Mouse (Mus musculus) gastrocnemius, postnatal 36 days (tissue): ENCODE results near the gene Bak1. TPM values are rescaled to one million over a fixed set of nuclear protein-coding genes. Genes with fewer than 3 reads are reported as not detected.

Experiments
- DNase-seq, 2 experiments: peaks; one replicate each; pipeline ENCODE4 v3.0.0; 2022
- intact Hi-C: fragments of 180-260 bp; cut with DNase I; formaldehyde crosslinking; loops from one replicate; pipeline ENCODE4 v1.15.1; 2025
- total RNA-seq, 2 experiments: library from RNA; stranded (reverse); gene quantifications; 2 replicates each; pipeline ENCODE4 v1.2.3; 2021

Bak1 gene
- total RNA-seq, 2 experiments from 2014 or later: 20.9 to 21.4 TPM

DNA sequence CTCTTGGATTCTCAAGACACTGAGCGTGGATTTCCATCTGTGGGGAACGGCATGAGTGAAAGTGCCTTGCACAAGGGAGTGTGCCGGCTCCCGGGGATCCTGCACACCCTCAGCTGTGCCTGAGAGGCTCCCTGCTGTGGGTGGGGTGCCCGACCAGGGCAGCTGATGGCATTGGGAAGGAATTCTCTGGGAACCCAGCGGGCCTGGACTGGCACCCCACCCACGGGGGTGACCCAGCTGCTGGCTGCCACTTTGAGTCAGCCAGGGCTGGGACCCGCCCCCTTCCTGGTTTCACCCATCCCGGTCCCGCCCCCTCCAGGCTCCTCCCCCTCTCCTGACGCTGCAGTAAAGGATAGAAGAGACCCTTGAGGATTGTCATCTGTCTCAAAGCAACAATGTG lies 22.7 kb upstream of the Bak1 start:
- intact Hi-C loops: no loop called here
- no peak for DNase-seq

DNA sequence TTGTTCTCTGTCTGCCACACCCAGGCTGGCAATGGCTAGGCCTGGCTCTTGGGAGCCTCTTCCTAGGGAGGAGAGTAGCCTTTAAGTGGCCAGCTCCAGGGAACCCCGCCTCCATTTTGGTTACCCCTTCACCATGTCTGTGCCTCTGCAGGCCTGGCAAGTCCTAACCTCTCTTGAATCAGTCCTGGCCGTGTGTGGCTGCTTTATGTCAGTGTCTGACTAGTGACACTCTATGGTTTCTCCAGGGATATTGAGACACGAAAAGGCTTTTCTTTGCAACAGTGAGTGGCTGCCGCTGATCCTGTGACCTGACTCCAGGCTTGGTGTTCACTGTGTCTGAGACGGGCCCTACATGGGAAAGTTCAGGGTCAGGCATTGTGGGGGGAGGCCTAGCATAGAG lies 22.0 kb upstream of the Bak1 start:
- intact Hi-C loops: no loop called here
- no peak for DNase-seq

DNA sequence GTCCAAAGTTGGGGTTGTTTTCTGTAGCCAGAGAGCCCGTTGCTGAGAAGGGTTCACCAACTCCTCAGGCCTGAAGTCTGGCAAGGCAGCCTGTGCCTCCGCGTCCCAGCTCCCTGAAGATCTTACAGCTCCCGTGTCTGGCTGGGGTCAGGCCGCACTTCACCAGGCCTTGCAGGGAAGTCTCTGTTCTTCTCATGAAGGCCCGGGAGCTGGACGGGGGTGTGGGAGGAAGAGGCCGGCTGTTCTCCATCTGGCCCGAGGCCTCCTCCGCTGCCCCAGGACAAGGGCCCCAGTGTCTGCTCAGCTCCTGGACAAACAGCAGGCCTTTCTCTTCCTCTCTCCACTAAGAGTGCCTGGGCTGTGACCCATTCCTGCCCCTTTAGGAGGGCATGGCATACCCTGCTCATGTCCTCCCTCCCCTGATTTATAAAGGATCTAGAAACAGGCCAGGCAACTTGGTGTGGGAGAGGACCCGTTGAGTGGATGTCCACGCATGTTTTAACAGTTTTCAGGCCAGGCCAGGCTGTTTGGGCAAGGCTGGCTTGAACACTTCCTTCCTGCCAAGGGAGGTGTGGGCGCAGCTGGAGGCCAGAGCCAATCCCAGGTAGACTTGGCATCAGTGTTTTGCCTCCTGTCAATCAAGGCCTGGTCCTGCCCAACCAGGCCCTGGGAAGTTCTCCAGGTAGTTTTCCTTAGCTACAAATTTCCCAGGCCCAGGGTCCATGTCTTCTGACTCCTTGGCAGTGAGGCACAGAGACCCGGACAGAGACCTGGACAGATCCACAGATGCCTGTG lies 19.8 kb upstream of the Bak1 start:
- intact Hi-C loops: no loop called here
- no peak for DNase-seq

DNA sequence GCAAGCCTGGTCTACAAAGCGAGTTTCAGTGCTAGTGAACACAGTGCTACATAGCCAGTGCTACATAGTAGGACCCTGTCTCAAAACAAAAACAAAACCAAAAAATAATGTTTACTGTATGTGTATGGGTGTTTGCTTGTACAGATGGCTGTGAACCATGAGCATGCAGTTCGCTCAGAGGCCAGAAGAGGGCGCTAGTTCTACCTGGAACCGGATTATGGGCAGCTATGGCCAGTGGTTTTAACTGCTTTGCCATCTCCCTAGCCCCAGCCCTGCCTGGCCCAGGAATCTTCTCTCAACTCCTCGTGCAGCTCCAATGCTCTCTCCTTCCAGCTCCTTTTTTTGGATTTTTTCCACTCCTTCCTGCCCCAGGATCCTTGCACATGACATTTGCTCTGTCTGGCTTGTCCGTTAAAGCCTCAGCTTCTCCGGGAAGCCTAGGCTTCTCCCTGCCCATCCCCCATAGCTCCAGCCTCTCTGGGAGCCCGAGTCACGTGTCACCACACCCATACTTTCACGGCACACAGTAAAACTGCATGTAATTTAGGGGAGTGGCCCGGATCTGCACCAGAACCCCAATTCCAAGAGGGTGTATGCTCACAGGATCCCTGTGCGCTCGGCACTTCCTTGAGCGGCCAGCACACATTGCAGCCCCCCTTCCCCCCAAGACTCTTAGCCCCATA lies 19.1 kb upstream of the Bak1 start:
- intact Hi-C loops: no loop called here

GRCm38 (mm10) chr17:27045164-27045563 lies 16.4 kb upstream of the Bak1 start:
- intact Hi-C loops: no loop called here
- DNase-seq: no peak

More for the DNA sequence above, 19.1 kb upstream of the Bak1 start:
- no peak for DNase-seq

DNA sequence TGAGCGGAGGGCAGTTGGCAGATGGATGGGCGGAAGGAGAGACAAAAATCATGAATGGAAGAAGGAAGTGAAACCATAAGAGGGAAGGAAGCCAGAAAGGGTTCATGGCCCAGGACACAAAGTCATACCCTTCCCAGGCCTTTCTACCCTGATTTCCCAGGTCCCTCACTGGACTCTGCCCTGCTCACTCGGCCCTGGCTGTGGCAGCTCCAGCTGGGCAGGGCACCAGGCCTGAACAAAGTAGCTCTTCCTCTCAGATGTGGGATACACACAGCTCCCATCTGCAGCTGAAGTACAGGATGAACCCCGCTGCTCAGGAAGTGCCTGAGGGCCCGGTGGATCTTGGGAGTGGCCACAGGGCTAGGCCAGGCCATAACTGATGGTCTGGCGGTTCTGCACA lies 14.0 kb upstream of the Bak1 start:
- intact Hi-C loops: no loop called here

GRCm38 (mm10) chr17:27041787-27042055 lies 12.9 kb upstream of the Bak1 start:
- DNase-seq: no peak
- intact Hi-C loops: no loop called here

More for the DNA sequence above, 14.0 kb upstream of the Bak1 start:
- DNase-seq: no peak

- no peak for DNase-seq
- intact Hi-C loops: no loop called here
Measured at GRCm38 (mm10) chr17:27041046-27041786, 12.4 kb upstream of the Bak1 start.

GRCm38 (mm10) chr17:27040304-27041045 lies 11.7 kb upstream of the Bak1 start:
- no peak for DNase-seq
- intact Hi-C loops: no loop called here

- DNase-seq: no peak
- intact Hi-C loops: loop anchor here (10.0 kb wide), 1 partner anchor 475 kb away; no protein-coding TSS in a partner anchor
Measured at GRCm38 (mm10) chr17:27039432-27040102, 10.8 kb upstream of the Bak1 start.

DNA sequence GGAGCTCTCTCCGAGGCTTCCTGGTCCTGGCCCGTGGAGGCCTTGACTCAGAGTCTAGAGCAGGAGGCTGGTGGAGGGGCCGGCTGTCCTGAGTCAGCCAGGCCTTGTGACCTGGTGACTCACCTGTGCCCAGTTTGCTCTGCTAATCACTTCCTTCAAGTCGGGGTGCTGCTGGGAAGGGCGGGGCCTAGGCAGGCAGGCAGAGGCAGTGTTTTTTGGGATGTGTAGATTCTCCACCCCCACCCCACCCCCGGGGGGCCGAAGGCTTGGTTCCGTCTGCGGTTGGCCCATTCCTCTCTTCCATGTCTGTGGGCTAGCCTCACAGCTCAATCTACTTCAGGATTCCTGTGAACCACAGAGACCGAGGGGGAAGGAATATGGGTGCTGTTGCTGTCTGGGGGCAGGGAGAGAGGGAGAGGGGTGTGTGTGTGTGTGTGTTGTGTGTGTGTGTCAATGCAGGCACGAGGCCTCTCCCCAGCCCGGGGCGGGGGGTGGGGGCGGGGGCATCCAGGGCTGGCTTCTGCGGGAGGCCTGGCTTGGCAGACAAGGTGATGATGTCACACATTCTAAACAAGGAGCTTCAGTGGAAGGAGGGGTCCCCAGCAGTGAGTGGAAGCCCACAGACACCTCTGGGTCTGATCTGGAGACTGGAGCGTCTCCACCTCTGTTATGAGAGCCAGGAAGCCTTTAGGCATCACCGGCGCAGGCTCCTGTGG lies 9.7 kb upstream of the Bak1 start:
- DNase-seq: no peak
- intact Hi-C loops: loop anchor here (10.0 kb wide), 1 partner anchor 476 kb away; no protein-coding TSS in a partner anchor

GRCm38 (mm10) chr17:27036465-27036864 lies 7.7 kb upstream of the Bak1 start:
- DNase-seq: no peak
- intact Hi-C loops: loop anchor here (10.0 kb wide), 1 partner anchor 478 kb away; no protein-coding TSS in a partner anchor

- intact Hi-C loops: loop anchor here (2.0 to 10.0 kb wide), 4 partner anchors 54 to 482 kb away; no protein-coding TSS in a partner anchor
- DNase-seq: peak; percentile 71 to 74
Measured at GRCm38 (mm10) chr17:27032869-27033268, 4.1 kb upstream of the Bak1 start.

DNA sequence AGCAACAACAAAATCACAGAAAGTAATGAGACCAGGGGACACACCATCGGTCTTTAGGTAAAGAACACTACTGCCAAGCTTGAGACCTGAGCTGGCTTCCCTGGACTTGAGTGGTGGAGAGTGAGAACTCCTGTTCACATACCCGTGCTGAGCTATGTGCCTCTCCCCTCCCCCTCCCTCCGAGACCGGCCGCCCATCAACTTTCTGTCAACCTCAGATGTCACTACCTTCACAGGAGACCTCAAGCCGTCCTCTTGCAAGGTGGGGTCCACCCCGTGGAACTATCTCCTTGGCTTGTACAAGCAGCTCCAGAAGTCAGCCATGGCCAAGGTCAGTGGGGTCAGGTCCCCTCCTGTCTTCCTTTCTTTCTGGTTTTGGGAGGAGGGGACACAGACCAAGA lies 3.5 kb upstream of the Bak1 start:
- intact Hi-C loops: loop anchor here (2.0 to 10.0 kb wide), 4 partner anchors 54 to 482 kb away; no protein-coding TSS in a partner anchor
- DNase-seq: no peak

DNA sequence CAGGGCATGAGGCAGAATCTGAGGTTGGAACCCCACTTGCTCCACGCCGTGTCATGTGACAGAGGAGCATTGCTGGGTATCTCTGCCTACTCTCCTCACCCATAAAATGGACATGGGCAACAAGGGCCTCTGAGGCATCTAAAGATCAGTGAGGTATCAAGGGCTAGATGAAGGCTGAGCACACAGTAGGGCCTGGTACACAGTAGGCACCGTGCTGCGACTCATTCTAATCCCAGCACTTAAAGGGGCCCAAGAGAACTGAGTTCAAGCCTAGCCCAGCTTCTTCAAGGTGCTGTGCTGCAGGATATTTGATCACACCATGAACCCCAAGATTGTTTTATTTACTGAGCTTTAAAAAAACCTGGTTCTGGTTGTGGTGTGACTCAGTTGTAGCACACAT lies 2.1 kb upstream of the Bak1 start:
- DNase-seq: no peak
- intact Hi-C loops: loop anchor here (5.0 to 10.0 kb wide), 2 partner anchors 151 to 484 kb away; no protein-coding TSS in a partner anchor

DNA sequence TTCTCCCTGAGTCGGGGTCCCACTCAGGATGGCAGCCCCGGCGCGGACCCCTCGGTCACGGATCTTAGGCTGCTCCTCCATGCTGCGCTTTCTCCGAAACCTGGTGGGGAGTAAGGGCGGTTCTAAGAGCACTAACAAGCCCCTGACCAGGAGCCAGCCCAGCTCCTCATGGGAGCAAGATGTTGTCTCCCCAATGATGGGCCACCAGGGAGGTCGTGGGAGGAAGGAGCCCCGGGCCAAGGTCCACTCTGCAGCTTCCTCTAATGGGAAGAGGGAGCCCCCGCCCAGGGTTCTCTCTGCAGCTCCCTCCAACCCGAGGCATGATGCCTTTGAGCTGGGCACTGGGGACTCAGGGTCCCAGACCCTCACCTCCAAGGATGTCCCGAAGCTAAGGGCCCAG lies 622 bp upstream of the Bak1 start:
- DNase-seq: no peak
- intact Hi-C loops: no loop called here

DNA sequence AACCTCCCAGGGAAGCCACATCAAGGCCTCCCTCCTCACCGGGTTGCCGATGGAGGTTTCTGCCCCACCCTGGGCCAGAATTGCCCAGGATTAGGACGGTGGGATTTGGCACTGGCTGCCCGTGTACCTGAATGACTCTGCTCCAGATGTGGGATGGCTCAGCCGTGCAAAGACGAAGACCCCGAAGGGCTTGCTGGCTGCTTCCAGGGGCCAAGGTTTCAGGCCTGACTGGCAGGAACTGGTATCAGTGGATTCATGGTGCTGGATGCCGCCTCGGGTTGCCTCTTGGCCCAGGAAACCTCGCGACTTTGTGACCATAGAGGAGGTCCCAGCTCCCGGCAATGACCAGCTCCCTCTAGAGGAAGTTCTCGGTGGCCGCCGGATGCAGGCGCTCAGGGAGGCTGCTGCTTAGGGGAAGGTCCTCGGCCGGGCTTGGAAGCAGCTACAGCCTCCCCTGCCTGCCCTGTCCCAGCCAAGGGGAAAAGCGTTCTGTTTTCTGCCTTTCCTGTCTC lies 469 bp downstream of the Bak1 start:
- intact Hi-C loops: no loop called here
- DNase-seq: peak; percentile 87 to 88

DNA sequence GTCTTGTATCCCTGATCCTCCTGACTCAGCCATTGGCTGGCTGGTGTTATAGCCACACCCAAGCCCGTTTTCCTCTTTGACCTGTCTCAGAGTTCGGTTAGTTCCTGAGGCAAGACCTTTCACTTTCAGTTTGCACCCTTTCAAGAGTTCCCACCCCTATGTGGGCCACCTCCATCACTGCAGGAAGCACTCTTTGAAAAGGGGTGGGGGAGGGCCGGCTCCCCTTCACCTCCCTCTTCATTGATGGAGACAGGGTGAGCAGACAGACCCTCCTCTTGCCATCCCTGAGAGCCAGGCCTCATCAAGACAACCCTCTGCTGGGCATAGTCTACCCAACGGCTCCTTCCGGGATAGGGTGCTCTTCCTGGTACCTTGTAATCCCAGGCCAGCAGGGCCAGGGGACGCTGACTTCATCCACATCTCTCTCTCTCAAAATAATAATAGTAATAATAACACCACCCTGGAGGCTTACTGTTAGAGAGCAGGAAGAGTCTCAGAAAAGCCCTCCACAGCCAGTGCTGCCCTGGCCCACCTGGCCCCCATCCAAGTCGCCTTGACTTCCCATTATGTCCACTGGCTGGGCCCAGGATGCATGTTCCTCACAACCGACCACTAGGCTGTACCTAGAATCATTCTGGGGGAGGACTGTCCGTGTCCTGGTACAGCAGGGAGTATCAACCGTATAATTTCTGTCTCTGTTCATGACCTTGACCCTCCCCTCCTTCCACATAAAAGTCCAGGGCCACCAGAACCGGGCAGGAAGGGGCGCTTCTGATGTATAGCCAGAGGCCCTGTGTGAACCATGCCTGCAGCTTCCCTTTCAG lies 1.1 kb downstream of the Bak1 start:
- intact Hi-C loops: no loop called here

More for the DNA sequence above, 1.1 kb downstream of the Bak1 start:
- no peak for DNase-seq
